Mouse (Mus musculus): ENCODE measurements around the gene Nt5dc2.

DNA sequence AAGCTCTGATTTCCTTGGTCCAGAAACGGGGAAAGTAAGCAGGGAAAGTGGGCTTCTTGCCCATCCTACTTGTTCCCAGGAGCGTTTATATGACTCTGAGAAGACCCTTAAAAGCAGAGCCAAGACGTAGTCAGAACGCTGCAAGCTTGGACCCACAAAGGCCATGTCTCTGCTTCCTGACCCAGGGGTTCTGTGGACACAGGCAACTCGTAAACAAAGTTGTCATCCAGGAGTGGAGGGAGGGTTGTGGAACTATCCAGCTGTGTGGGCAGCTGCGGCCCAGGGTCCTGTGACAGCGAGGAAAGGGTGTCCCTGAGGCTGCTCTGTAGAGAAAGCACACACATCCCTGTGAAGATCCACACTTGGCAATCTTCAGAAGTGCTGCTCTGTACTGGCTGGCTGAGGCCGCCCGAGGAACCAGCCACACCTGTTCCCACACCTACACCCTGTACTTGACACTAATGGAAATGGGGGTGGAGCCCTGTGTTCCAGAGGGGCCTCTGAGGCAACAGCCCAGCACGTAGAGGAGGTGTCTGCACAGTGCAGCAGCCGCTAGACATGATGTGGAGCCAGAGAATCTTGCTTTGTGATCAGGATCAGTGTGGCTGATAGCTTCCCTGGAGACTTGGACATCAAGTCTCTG, 2.3 kb downstream of the Nt5dc2 start:
- TF ChIP-seq ZNF384 (IDR thresholded peaks at IDR 0.05; ENCODE audit: low read depth, low read length), result no peak
- TF ChIP-seq MAFK (IDR thresholded peaks at IDR 0.05; ENCODE audit: insufficient read depth, low read depth, low read length), result no peak
- no peak for TF ChIP-seq CHD2 (IDR thresholded peaks at IDR 0.05; ENCODE audit: low read depth, low read length)
- TF ChIP-seq HCFC1 (IDR thresholded peaks at IDR 0.05; ENCODE audit: borderline replicate concordance, insufficient read depth, low read length), result no peak
- TF ChIP-seq ZC3H11A (IDR thresholded peaks at IDR 0.05; ENCODE audit: borderline replicate concordance, low read depth, low read length), result no peak
